Comparison of ENCODE assay signal across 8 mouse cellular contexts in genomic region chr2:25581294-25581864, GRCm38 (mm10). TPM values are rescaled to one million over a fixed set of nuclear protein-coding genes. Genes with fewer than 3 reads are reported as not detected.
DNase-seq lines count a peak whose midpoint lies in the region; ATAC-seq and TF ChIP-seq lines count a peak whose summit lies in the region.

TSS of gene Ajm1 (minus strand) at chr2:25581757.

- no peaks in the 10 kb centered on the region for H3K9me3 ChIP-seq in embryonic facial prominence, embryonic 10.5 days
- no peaks in the 10 kb centered on the region for H3K9me3 ChIP-seq in heart, embryonic 13.5 days
- no peaks in the 10 kb centered on the region for H3K9me3 ChIP-seq in liver, embryonic 14.5 days (ENCODE audit: control insufficient read depth, low read length)

- ATAC-seq in heart, embryonic 13.5 days (ENCODE audit: extremely low read depth, insufficient number of reproducible peaks, low FRiP score, low TSS enrichment): 0 out of 2 replicates have a peak, but pooled peaks have one; percentile 35
- ATAC-seq in liver, embryonic 14.5 days (ENCODE audit: insufficient read depth): peak; percentile 67

- H3K36me3 ChIP-seq in embryonic facial prominence, embryonic 10.5 days (replicated peaks): peaks cover 37% of the 10 kb centered on the region
- H3K36me3 ChIP-seq in heart, embryonic 13.5 days: peaks cover 37% of the 10 kb centered on the region
- H3K36me3 ChIP-seq in liver, embryonic 14.5 days (replicated peaks; ENCODE audit: control insufficient read depth, insufficient read depth, low read depth): peaks cover 7% of the 10 kb centered on the region

- peak within 1 kb of the TSS; percentile 51 for H3K4me3 ChIP-seq in embryonic facial prominence, embryonic 10.5 days
- H3K4me3 ChIP-seq in heart, embryonic 13.5 days: peak within 1 kb of the TSS; percentile 50
- H3K4me3 ChIP-seq in liver, embryonic 14.5 days (ENCODE audit: insufficient read depth in 1 of 2, low read depth in 2 of 2, low read length in 2 of 2): peak within 1 kb of the TSS in 1 of 2 experiments; percentile 21; a peak in 2 of 4 replicates

- H3K9ac ChIP-seq in heart, embryonic 13.5 days: peak within 1 kb of the TSS; percentile 73
- H3K9ac ChIP-seq in liver, embryonic 14.5 days (replicated peaks): no peak within 1 kb of the TSS

- peaks cover 57% of the 10 kb centered on the region for H3K4me1 ChIP-seq in embryonic facial prominence, embryonic 10.5 days
- peaks cover 59% of the 10 kb centered on the region for H3K4me1 ChIP-seq in heart, embryonic 13.5 days
- 0 out of 4 replicates have a peak, but pooled peaks cover 0 to 2% of the 10 kb centered on the region in 2 experiments for H3K4me1 ChIP-seq in liver, embryonic 14.5 days (replicated peaks; ENCODE audit: control insufficient read depth in 2 of 2, insufficient read depth in 2 of 2, low read length in 1 of 2)

- DNase-seq in B cell, adult 2 months: peak; percentile 81 to 82
- DNase-seq in T-cell, adult 2 months (ENCODE audit: low spot score): peak; percentile 74
- peak; percentile 74 for DNase-seq in embryonic facial prominence, embryonic 10.5 days (ENCODE audit: low spot score)
- peak; percentile 34 to 68 for DNase-seq in kidney, postnatal 25 days
- DNase-seq in liver, embryonic 14.5 days (ENCODE audit: low read depth in 3 of 3, low spot score in 3 of 3): peak in 1 of 3 experiments; percentile 47
- DNase-seq in natural killer cell, adult 2 months (ENCODE audit: low spot score in 2 of 2): peak; percentile 55 to 74
- peak; percentile 62 for DNase-seq in testis, postnatal 14 days (ENCODE audit: low spot score)

- peak; percentile 94 for TF ChIP-seq CTCF in liver, embryonic 14.5 days (IDR thresholded peaks at IDR 0.05; ENCODE audit: low read depth)

- H3K4me2 ChIP-seq in heart, embryonic 13.5 days: peak within 1 kb of the TSS; percentile 78
- H3K4me2 ChIP-seq in liver, embryonic 14.5 days (ENCODE audit: low read depth): peak within 1 kb of the TSS; percentile 50

- TF ChIP-seq EP300 in liver, embryonic 14.5 days (IDR thresholded peaks at IDR 0.05; ENCODE audit: low read depth): no peak

- WGBS in embryonic facial prominence, embryonic 10.5 days: 7% methylated on average over 19 of the region's 19 CpGs
- WGBS in heart, embryonic 13.5 days: 6% methylated on average over 19 of the region's 19 CpGs
- whole genome bisulfite sequencing in liver, embryonic 14.5 days (ENCODE audit: insufficient replicate concordance): 5% methylated on average over 19 of the region's 19 CpGs

- H3K27ac ChIP-seq in embryonic facial prominence, embryonic 10.5 days (replicated peaks): no peak within 1 kb of the TSS; the same call in 1 of the 2 replicates
- H3K27ac ChIP-seq in heart, embryonic 13.5 days (replicated peaks): no peak within 1 kb of the TSS
- no peak within 1 kb of the TSS for H3K27ac ChIP-seq in liver, embryonic 14.5 days

- H3K27me3 ChIP-seq in embryonic facial prominence, embryonic 10.5 days (replicated peaks; ENCODE audit: low read depth, poor library complexity, severe bottlenecking): peaks cover 51% of the 10 kb centered on the region
- peaks cover 50% of the 10 kb centered on the region for H3K27me3 ChIP-seq in heart, embryonic 13.5 days (replicated peaks)
- peaks cover 48% of the 10 kb centered on the region for H3K27me3 ChIP-seq in liver, embryonic 14.5 days (ENCODE audit: control insufficient read depth, insufficient read depth, low read length)

RNA-seq across cellular contexts. Expression of gene Ajm1, which starts in this region (rescaled TPM):
- 0.05 and 0.16 TPM in 2 replicates for polyA plus RNA-seq in embryonic facial prominence, embryonic 10.5 days (2016; fragmentation: Nextera tagmentation; extraction: Ambion mirVana)
- polyA plus RNA-seq in heart, embryonic 13.5 days (2015; fragmentation: Nextera tagmentation; extraction: Ambion mirVana): 0.14 and 0.27 TPM in 2 replicates
- 0.07 and 0.11 TPM in 2 replicates for polyA plus RNA-seq in liver, embryonic 14.5 days (2012; rRNA removed)
- polyA plus RNA-seq in liver, embryonic 14.5 days (2014; fragmentation: Nextera tagmentation; extraction: Ambion mirVana): not detected in 2 replicates

Comparison
In these comparisons a context has a peak if more than half of its experiments do, and no peak if none do; other contexts are left out.
1. Peak in DNase-seq and H3K4me3 ChIP-seq in embryonic facial prominence, embryonic 10.5 days; RNA of the gene not detected or under 1 TPM.
2. Peak in ATAC-seq, H3K4me3 ChIP-seq, H3K9ac ChIP-seq and H3K4me2 ChIP-seq in heart, embryonic 13.5 days; RNA of the gene not detected or under 1 TPM.
3. Peak in ATAC-seq and H3K4me2 ChIP-seq in liver, embryonic 14.5 days; RNA of the gene not detected or under 1 TPM.